Mouse (Mus musculus): ENCODE measurements around the gene Pcnt.

GRCm38 (mm10) chr10:76334350-76334749 is 108.2 kb downstream of the Pcnt start:
- no peak for TF ChIP-seq CTCF (IDR thresholded peaks at IDR 0.05; ENCODE audit: low read depth, low read length)
- no peak for TF ChIP-seq POLR2A (IDR thresholded peaks at IDR 0.05; ENCODE audit: borderline replicate concordance, low read depth, low read length)
